Mouse (Mus musculus) erythroblast, embryonic 14.5 days (primary cell): Measurements from ENCODE around the gene Cyb5r4.

Experiments
- GATA1 ChIP-seq: IDR thresholded peaks from 2 replicates; pipeline ENCODE4 v1.6.1; 2012; ENCODE audit warnings: low read length, inconsistent platforms, mixed read lengths
- TAL1 ChIP-seq: IDR thresholded peaks from 3 replicates; pipeline ENCODE4 v1.6.1; 2012; ENCODE audit warnings: low read length, inconsistent platforms, mixed read lengths

DNA sequence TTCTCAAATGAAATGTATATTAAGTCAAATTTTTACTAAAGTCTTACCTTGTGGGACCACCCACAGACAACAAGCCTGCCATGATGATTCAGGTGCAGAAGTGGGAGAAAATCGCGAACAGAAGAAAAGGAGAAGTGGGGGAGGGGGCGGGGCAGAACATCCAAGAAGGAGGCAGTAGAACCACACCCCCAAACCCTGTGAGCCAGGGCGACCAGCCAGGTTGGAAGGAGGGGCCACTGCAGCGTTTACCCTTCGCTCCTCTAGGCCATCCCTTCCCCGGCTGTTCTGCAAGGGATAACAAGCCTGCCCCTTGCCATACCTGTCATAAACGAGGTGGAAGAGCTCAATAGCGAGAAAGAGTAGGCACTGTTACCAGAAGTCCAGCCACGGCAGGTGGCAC is 40.3 kb upstream of the Cyb5r4 start:
- TF ChIP-seq TAL1, result no peak
- TF ChIP-seq GATA1, result no peak
